Mouse (Mus musculus): ENCODE measurements at regions not wholly inside any gene's neighbourhood (a gene's known extent, or its start where the extent isn't known, plus 50 kb on each side); places are given as distances from the start of the nearest gene placed in this dataset.
"Not testable (repeated sequence)": the region's sequence is repeated elsewhere in the genome, so short reads cannot be mapped to it uniquely, and the experiment has no call there.

GRCm38 (mm10) chr5:91892338-91892737 lies 70.5 kb downstream of the Rchy1 start:
- no peak for DNase-seq

DNA sequence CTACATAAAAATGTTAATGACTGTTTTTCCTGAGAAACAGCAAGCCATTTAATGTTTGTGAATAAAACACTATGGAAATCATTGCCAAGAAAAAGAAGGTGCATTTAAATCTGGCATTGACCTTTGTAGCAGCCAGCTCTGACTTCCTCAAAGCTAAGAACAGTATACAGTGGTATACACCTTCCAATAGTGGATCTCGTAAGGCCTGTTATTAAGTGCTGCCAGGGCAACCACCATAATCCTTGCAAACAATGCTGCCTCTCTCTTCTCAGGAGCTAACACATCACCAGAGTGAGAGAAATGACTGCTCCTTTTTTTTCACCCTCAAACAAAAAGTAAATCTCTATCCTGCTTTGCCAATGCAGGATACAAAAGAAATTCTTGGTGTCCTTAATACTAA lies 81.1 kb downstream of the Rchy1 start:
- DNase-seq, result no peak

DNA sequence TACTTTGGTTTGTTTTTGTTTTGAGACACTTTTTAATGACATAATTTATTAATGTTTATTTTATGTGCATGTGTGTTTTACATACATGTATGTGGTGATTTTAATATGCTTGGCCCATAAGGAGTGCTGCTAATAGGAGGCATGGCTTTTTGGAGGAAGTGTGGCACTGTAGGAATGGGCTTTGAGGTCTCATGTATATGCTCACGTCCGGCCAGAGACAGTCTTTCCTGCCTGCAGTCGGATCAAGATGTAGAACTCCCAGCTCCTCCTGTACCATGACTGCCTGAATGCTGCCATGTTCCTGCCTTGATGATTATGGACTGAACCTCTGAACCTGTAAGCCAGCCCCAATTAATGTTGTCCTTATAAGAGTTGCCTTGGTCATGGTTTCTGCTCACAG lies 82.6 kb downstream of the Rchy1 start:
- DNase-seq, result no peak

GRCm38 (mm10) chr5:91878627-91879026 lies 84.2 kb downstream of the Rchy1 start:
- no peak for DNase-seq

- no peak for DNase-seq
These were observed 86.2 kb downstream of the Rchy1 start for GRCm38 (mm10) chr5:91876682-91877031.

- DNase-seq, result no peak
These were observed 86.8 kb downstream of the Rchy1 start for GRCm38 (mm10) chr5:91875875-91876681.

- DNase-seq, result no peak
These were observed 90.1 kb downstream of the Rchy1 start for GRCm38 (mm10) chr5:91872816-91873215.

GRCm38 (mm10) chr5:91869791-91870190 lies 93.1 kb downstream of the Rchy1 start:
- DNase-seq, result no peak

DNA sequence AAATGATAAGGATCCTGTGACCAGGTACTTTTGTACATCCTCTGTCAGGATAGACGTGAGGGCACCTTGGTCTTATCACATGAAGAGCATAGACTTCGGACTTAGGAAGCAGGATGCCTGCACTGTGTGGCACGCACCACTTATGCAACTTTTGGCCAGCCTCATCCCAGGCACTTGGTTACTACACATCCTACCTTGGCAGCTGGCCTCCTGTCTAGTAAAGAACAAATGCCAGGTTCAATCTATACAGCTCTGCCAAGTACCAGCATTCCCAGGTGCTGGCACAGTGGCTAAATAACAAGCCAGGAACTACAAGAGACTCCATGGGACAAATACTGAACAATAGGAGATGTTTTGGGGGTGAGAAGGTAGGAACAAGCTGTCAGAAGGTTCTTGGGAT lies 96.7 kb downstream of the Rchy1 start:
- no peak for DNase-seq

GRCm38 (mm10) chr5:91865365-91865764 lies 97.5 kb downstream of the Rchy1 start:
- DNase-seq, result no peak

DNA sequence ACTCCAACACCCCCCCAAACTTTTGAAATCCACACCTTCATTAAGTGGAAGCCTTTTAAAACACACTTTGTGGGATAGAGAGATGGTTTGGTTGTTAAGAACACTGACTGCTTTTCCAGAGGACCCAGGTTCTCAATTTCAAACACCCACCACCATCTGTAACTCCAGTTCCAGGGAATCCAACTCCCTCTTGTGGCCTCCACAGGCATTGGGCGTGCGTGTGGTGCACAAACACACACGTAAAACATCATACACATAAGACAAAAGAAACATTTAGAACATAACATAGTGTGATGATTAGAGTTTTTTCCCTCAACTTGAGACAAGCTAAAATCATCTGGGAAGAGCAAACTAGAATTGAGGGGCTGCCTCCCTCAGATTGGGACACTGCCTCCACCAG lies 100.0 kb downstream of the Rchy1 start:
- DNase-seq, result no peak

- DNase-seq, result no peak
These were observed 100.6 kb downstream of the Rchy1 start for GRCm38 (mm10) chr5:91862243-91862642.

DNA sequence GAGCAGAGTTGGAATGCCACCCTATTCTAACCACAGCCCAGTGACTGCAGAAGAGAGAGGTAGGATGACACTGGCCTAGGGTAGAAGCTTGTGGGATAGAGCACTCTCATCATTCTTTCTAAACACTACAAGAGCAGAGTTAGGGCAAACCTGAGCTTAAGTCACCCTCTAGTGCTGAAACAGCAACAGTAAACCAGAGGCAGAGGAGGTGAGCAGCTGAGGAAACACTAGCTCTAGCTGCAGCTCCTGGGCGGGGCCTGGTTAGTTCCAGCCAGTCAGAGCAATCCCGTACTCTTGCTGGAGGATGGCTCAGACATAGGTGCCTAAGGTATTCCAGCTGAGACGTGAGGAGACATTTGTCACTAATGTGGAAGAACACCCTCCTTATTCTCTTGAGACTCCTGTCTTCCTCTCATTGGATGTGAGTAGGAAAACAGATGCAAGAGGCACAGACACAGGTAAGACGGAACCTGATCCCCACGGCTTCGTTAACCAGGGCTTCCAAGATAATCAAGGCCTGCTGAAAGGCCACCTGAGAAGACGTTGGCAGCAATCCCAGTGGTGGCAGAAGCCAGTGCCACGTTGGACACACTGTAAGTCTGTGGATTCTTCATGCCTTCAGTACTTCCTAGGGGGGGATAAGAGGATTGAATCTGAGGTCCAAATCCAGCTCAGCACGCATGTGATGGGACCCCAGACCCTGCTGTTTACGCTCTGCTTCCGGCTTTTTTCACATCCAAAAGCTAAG lies 101.3 kb downstream of the Rchy1 start:
- DNase-seq, result peak; percentile 34

DNA sequence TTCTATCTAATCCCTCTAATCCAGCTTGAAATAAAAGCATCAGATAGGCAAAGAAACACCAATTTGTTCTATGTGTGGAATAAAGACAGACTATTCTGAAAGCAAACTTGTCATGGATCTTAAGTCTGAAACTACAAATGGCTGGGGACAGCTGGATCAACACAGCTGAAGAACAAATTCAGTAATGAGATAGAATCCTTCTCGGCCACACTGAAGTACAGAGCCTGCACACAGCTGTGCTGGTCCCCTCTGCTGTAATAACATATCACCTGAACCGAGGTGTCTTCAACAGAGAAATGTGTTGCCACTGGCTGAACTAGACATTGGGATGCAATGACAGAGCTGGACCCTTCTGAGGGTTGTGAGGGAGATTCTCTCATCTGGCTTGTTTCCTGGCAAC lies 102.4 kb downstream of the Rchy1 start:
- DNase-seq, result no peak

- no peak for DNase-seq
These were observed 110.5 kb downstream of the Rchy1 start for GRCm38 (mm10) chr5:91852330-91852729.

- not testable (repeated sequence) for DNase-seq
These were observed 111.9 kb downstream of the Rchy1 start for GRCm38 (mm10) chr5:91850862-91851569.

GRCm38 (mm10) chr5:91850440-91850839 lies 112.4 kb downstream of the Rchy1 start:
- DNase-seq, result no peak

DNA sequence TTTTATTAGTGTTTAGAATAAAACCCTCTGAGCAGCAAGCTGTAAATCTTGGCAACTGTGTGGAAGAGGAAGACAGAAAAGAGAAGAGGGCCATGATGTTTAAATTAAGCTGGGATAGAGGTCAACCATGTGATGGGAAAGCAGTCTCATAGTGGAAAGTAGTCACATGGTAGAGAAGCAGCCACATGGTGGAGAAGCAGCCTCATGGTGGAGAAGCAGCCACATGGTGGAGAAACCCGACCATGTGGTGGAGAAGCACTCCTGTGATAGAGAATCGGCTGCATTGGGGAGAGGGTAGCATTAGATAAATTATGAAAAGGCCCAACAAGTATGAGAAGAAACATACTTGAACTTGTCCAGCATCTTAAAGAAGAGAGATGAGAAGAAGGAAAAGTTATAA lies 113.3 kb downstream of the Rchy1 start:
- no peak for DNase-seq

GRCm38 (mm10) chr5:91849114-91849513 lies 113.8 kb downstream of the Rchy1 start:
- no peak for DNase-seq

GRCm38 (mm10) chr5:91848528-91848927 lies 114.3 kb downstream of the Rchy1 start:
- no peak for DNase-seq

DNA sequence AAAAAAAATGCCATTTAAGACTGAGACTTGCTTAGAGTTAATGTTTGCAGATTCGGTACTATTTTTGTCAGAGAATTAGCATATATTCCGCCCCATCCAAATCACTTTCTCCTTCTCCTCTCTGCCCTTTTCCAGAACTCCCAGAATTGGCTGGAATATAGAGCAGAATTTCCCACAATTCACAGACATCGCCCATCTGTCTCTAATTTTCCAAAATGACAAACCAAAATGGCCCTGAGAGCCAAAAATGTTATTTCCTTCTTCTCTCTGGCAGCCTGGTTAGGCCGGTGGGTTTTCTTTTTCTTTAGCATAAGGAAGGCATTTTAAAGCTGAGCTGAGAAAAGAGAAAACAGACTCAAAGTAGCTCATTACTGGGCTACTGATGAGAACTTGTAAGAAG lies 119.8 kb downstream of the Rchy1 start:
- DNase-seq, result no peak

GRCm38 (mm10) chr5:91841066-91841465 lies 121.8 kb downstream of the Rchy1 start:
- no peak for DNase-seq

- DNase-seq, result no peak
These were observed 134.4 kb downstream of the Rchy1 start for GRCm38 (mm10) chr5:91828481-91828880.

DNA sequence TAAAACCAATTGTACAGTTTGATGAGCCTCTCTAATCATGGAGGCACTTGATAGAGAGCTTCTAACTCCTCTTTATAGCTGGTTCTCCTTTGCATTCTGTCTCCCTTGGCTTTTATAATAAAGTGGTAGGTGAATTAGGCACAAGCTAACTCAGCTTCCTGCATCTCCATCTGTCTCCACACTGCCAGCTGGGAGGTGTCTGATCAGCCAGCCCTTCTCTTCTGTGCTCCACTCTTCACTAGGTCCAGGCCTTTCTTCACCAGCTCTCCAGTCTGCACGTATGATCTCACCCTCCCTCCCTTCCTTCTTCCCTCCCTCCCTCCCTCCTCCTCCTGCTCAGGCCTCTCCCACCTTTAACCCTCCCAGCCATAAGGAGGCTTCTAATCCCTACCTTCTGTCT lies 136.2 kb downstream of the Rchy1 start:
- DNase-seq, result no peak
